Mouse (Mus musculus) liver, adult 2 months (tissue): ENCODE results near the gene Cdcp2.

Experiments used
- CTCF ChIP-seq: fragments of 200-500 bp; IDR thresholded peaks from 2 replicates; pipeline ENCODE4 v1.5.1; 2011; ENCODE audit warnings: low read depth, low read length, control low read depth
- POLR2A ChIP-seq: fragments of 200-500 bp; IDR thresholded peaks from 2 replicates; pipeline ENCODE4 v1.6.1; 2011; ENCODE audit warnings: low read length, control low read depth; ENCODE audit not compliant: insufficient read depth; ENCODE audit errors: extremely low read depth

DNA sequence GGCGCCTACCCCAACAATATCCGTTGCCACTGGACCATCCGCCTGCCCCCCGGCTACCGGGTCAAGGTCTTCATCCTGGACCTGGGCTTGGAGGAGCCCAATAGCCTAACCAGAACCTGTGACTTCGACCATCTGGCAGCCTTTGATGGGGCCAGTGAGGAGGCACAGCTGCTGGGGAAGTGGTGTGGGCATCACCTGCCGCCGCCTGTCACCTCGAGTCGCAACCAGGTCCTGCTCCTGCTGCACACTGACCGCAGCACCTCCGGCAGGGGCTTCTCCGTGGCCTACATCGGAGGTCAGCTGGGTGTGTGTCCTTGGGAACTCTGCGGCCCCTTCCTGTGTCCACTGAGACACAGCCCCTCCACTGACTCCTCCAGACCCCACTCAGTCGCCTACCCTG, 10.1 kb downstream of the Cdcp2 start:
- no peak for TF ChIP-seq CTCF
- no peak for TF ChIP-seq POLR2A
